Mouse (Mus musculus): Measurements from ENCODE around the gene Serpina1f.
"Not testable (repeated sequence)": the region's sequence is repeated elsewhere in the genome, so short reads cannot be mapped to it uniquely, and the experiment has no call there.

The Serpina1f gene

DNA sequence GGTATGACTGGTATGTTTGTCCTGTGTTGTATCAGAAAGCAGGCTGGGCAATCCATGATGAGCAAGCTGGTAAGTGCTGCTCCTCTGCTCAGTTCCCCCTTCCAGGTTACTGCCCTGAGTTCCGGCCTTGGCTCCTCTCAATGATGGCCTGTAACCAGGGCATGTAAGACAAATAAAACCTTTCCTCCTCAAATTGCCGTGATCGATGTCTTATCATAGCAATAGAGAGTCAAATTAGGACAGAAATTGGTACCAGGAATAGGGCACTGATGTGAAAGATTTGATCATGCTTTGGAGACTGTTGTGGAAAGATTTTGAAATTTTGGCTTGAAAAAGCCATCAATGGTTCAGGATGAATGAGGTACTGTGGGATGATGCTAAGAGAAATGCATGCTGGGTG lies 30.0 kb downstream of the Serpina1f start:
- DNase-seq (ENCODE audit: extremely low read depth, low read depth, low spot score), result no peak

DNA sequence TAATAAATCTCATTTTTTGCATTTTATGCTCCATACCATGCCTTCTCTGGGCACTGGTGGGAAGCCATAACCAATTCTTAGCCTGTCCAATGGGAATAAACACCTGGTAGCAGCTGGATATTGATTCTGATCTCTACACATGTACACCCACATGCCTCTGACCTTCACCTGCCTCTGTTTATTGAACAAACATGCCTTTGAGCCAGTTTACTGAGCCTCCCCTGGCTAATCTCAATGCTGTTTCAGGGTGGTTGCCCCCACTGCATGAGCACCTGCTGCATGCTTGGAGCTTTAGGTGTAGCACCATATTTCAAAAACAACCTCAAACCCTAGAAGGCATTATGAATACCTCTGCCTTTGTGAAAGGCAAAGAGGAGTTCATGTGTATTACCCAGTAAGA lies 33.3 kb downstream of the Serpina1f start:
- not testable (repeated sequence) for DNase-seq (ENCODE audit: extremely low read depth, low read depth, low spot score)

DNA sequence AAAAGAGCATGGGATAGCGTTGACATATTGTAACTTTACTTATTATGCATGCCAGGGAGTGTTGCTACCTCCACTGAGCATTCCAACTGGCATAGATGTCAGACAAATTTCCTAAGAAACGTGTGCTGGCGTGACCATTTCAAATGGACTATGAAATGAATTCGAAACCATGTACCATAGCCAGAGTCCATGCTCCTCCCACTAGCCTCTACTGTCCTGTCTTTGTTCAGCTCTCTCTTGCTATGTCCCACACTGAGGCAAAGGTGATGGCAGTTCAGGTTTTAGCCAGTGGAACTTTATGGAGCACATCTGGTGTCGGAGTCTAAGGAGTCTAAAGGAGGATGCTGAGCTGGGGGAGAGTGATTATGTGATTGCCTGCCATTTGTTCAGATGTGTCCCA lies 35.3 kb downstream of the Serpina1f start:
- no peak for DNase-seq (ENCODE audit: extremely low read depth, low read depth, low spot score)

DNA sequence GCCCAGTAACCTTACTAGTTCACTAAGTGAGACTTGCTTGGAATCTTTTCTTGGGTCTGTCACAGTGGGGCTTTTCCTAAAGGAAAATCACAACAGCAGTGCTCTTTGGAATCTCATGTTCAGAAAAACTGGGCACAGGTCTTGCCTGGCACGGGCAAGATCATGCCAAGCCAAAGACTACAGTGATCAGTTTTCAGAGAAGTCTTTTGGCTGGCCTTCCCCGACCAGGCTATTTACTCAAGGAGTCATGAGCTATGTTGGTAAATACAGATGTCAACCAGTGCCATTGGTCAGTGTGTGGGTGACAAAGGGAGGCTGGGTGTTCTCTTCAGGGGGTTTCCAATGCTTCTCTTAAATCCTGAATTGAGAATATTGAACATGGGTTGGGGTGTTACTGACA lies 36.2 kb downstream of the Serpina1f start:
- no peak for DNase-seq (ENCODE audit: extremely low read depth, low read depth, low spot score)

DNA sequence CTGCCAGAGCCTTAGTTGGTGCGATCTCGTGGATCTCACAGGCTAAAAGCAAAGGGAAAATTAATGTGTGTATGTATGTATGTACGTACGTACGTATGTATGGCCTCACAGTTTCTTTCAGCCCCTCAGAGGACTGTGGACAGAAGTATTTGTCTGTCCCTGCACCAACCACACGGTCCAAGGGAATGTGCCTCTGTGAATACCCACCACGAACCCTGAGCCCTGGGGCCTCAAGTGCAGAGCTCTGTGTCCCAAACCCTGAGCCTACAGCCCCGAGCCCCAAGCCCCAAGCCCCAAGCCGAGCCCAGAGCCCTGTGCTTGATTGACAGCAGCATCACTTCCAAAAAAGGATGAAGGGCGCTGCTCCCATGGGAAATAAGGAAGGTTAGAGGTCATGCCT lies 37.3 kb downstream of the Serpina1f start:
- no peak for DNase-seq (ENCODE audit: extremely low read depth, low read depth, low spot score)

DNA sequence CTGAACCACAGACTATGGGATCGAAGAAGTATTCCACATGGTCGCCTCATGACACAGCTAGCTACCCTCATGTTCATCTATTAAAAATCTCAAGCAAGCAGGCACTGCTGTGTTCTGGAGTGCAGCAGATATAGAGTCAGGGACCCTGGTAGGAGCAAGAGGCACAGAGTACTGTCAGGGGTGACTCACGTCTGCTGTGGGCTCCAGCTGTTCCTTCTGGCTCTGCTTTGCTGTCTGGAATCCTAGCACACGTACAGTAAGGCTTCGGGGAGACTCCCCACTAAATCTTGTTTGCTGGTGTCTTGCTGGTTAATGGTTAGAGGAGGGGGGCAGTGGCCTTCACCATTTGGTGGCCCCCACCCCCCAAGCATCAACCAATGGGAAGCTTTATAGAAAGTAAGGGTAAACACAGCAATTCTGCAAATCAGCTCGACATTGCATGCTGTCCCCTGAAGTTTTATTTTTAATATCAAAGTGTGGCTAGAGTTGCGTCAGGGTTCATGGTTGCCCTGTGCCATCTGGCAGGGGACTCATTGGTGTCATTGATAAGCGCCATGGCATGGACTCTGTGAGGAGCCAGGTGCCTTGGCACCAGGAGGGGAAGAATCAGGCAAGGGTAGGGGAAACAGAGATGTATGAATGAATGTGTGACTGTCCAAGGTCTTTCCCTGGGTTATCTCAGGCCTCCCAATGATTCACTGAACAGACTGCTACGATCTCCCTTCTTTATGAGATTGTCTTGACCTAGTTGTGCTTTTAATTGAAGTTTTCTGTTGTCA lies 38.3 kb downstream of the Serpina1f start, which contains the start of gene Serpina6:
Serpina6 (minus strand) TSS at position 365 of the 779 bp plus-strand sequence.
- no peak for DNase-seq (ENCODE audit: extremely low read depth, low read depth, low spot score)

DNA sequence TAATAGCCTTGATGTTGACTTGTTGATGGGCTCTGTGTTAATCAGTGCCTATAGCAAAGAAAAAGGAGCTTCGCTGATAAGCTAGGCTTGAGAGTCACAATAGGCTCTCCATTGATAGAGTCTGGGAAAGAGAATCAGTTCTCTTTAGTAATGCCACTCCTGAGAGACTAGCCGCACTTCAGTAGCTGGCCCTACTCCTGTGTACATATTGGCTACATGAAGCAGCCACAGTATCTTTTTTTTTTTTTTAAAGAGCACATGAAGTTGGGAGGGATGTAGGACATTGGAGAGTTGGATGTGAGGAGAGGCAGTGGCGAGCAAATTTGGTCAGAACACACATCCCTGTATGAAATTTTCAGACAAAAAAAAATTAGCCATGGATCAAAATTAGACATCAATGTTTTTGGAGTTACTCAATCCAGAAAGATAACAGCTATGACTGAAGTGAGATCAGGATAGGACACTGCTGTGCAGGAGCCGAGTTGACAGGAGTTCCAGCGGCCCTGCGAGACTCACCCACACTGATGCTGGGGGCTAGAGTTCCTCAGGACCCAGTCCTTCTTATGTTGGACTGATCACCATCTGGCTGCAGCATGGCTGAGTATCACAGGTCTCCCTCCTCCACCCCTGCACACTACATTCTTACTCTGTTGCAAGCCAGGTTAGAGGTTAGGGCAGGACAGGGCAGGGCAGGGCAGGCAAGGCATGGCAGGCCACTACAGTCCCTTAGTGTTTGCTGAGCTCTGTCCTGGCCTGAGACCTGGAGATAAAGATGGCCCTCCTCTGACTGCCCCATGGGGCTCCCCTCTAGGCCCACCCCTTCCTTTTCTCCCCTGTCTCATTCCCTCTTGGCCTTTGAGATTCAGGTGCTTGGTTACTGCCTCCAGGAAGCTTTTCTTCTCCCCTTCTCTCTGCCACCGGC lies 39.9 kb downstream of the Serpina1f start:
- no peak for DNase-seq (ENCODE audit: extremely low read depth, low read depth, low spot score)

DNA sequence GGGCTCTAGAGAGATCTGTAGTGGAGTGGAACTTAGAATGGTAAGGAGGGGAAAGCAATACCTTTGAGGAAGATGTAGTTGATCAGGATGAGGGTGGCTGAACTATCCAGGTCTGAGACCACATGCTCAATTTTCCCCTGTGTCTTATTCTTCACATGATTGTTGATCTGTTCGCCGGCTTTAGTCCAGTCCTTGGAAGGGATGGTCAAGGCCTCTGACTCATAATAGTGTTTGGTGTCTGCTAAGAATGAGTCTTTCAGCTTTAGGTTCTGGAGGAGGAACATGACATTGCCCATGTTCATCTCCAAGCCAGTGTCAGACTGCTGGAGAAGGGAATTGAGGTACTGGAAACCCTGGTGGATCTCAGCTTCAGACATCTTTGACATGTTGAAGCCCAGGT lies 41.5 kb downstream of the Serpina1f start:
- DNase-seq (ENCODE audit: extremely low read depth, low read depth, low spot score), result no peak

DNA sequence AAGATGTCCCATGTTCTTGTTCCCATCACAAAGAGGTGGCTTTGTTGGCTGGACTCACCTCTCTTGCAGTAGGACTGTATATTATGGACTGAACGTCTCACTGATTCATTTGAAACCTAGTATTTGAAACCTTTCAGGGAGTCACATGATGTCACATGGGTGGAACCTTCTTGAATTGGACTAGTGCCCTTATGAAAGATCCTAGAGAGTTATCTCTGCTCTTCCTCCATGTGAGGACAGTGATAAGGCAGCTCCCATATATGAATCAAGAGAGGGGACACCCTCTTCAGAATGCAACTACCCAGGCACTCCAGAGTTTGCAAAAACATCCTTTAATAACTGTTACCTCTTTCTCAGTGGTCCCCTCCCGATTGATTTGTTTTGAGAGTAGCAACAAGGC lies 49.0 kb downstream of the Serpina1f start:
- DNase-seq (ENCODE audit: extremely low read depth, low read depth, low spot score), result no peak

DNA sequence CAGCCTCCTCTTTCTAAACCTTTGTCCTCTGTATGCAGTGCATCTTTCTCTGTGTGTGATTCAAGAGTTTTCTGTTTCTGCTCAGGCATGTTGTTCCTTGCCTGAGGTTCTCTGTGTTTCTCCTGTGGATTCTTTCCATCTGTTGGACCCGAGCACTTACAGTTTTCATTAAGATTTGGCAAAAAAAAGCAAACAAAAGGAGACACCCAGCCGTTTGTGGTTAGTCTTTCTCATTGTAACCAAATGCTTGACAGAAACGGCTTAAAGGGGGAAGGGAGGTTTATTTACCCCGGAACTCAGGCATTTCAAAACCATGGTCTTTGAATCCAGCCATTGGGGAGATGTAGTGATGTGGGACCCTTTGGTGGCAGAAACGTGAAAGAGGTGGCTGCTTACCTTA lies 50.7 kb downstream of the Serpina1f start:
- no peak for DNase-seq (ENCODE audit: extremely low read depth, low read depth, low spot score)

DNA sequence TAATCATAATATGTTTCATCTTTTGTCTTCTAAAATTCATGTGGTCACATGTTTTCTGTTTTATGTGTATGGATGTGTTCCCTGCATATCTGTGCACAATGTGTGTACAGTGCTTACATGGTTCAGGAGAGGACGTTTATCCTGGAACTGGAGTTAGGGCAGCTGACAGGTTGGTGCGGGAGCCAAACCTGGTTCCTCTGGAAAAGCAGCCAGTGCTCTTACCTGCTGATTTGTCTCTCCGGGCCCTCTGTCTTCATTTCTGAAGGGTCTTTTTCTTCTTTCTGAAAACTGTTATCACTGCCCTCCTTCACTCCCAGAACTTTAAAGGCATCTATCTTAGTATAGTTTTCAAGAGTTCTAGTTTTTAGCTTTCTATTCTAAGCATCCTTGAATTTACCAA lies 51.5 kb downstream of the Serpina1f start:
- DNase-seq (ENCODE audit: extremely low read depth, low read depth, low spot score), result no peak

DNA sequence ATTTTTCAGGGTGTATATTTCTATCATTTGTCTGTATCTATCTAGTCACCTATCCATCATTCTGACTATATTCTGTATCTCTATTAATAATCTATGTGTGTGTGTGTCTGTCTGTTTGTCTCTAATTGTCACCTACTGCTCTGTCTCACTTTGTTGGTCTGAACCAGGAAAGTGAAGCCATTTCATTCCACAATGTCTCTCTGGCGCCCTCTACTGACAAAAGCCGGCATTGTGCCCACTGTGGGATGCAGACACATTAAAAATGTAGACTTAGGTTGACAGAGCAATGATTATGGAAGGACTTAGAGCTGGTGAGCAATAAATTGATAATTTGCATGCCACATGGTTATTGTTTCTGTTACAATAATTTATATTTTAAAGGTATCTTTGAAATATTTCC lies 52.0 kb downstream of the Serpina1f start:
- no peak for DNase-seq (ENCODE audit: extremely low read depth, low read depth, low spot score)
